In the genomic region with DNA sequence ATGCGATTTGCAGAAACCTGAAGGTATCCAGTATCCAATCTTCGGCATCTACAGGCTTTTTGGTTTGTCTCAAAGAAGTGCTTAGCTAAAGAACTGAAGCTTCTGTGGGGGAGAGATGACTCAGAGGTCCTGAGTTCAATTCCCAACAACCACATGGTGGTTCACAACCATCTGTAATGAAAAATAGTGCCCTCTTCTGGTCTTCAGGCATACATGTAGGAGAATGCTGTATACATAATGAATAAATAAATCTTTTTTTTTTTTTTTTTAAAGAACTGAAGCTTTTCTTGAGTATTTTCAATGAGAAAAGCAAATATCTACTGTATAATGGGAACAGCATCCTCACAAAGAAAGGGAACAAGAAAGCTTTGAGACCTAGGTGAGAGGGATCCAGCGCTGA, we compare ENCODE assay signal across 26 mouse cellular contexts. TPM values are rescaled to one million over a fixed set of nuclear protein-coding genes. Genes with fewer than 3 reads are reported as not detected.
A peak's percentile ranks its signal among the peaks of the same experiment; 100 is the strongest.
DNase-seq lines count a peak whose midpoint lies in the region; ATAC-seq and TF ChIP-seq lines count a peak whose summit lies in the region.
"Had no signal": no experiment of that assay in that cellular context is flagged by ENCODE, and none has a peak within 500 bp of the region (broad histone marks: within the 10 kb centered on the region; RNA-seq: fewer than 3 reads in every experiment).

No protein-coding gene starts in this region.

- H3K4me1 ChIP-seq in intestine, postnatal 0 days (replicated peaks; ENCODE audit: control insufficient read depth, insufficient read depth, low read length) = no peaks in the 10 kb centered on the region
- no peaks in the 10 kb centered on the region for H3K4me1 ChIP-seq in intestine, embryonic 15.5 days (replicated peaks)
- H3K4me1 ChIP-seq in kidney, embryonic 16.5 days (ENCODE audit: insufficient read depth, low read length) = no peaks in the 10 kb centered on the region
- H3K4me1 ChIP-seq: hindbrain, embryonic 12.5 days; midbrain, embryonic 12.5 days had no signal

- no peak overlapping the region for H3K4me3 ChIP-seq in intestine, postnatal 0 days (ENCODE audit: low read depth, low read length)
- no peak overlapping the region for H3K4me3 ChIP-seq in intestine, embryonic 15.5 days (replicated peaks)
- no peak overlapping the region for H3K4me3 ChIP-seq in kidney, embryonic 16.5 days (ENCODE audit: low read length)
- H3K4me3 ChIP-seq: erythroblast, embryonic 14.5 days; hindbrain, embryonic 12.5 days; midbrain, embryonic 12.5 days; neural tube, embryonic 13.5 days had no signal

- no peak overlapping the region for H3K27ac ChIP-seq in intestine, postnatal 0 days (ENCODE audit: low read depth, low read length)
- no peak overlapping the region for H3K27ac ChIP-seq in intestine, embryonic 15.5 days
- no peak overlapping the region for H3K27ac ChIP-seq in kidney, embryonic 16.5 days (ENCODE audit: low read length)
- H3K27ac ChIP-seq: hindbrain, embryonic 12.5 days; hindbrain, postnatal 0 days; liver, embryonic 14.5 days; midbrain, embryonic 12.5 days; neural tube, embryonic 13.5 days had no signal

- no peaks in the 10 kb centered on the region for H3K9me3 ChIP-seq in intestine, postnatal 0 days (ENCODE audit: control insufficient read depth)
- H3K9me3 ChIP-seq in intestine, embryonic 15.5 days = no peaks in the 10 kb centered on the region
- H3K9me3 ChIP-seq in kidney, embryonic 16.5 days (ENCODE audit: low read length) = no peaks in the 10 kb centered on the region
- H3K9me3 ChIP-seq: hindbrain, embryonic 12.5 days; midbrain, embryonic 12.5 days; neural tube, embryonic 13.5 days had no signal

- peaks cover 33% of the 10 kb centered on the region for H3K36me3 ChIP-seq in intestine, postnatal 0 days (ENCODE audit: control insufficient read depth, insufficient read depth)
- H3K36me3 ChIP-seq in intestine, embryonic 15.5 days = peaks cover 19% of the 10 kb centered on the region
- H3K36me3 ChIP-seq in kidney, embryonic 16.5 days (ENCODE audit: insufficient read depth, low read length) = peaks cover 22% of the 10 kb centered on the region

- 97% methylated on average over 3 of the region's 3 CpGs for WGBS in intestine, postnatal 0 days
- WGBS in intestine, embryonic 15.5 days = 96% methylated on average over 3 of the region's 3 CpGs
- WGBS in kidney, embryonic 16.5 days = over 99% methylated on average over 3 of the region's 3 CpGs

- H3K27me3 ChIP-seq in intestine, postnatal 0 days (replicated peaks; ENCODE audit: control insufficient read depth, insufficient read depth, low read length) = no peaks in the 10 kb centered on the region
- no peaks in the 10 kb centered on the region for H3K27me3 ChIP-seq in intestine, embryonic 15.5 days (replicated peaks)
- H3K27me3 ChIP-seq in kidney, embryonic 16.5 days (ENCODE audit: insufficient read depth, low read length) = no peaks in the 10 kb centered on the region
- H3K27me3 ChIP-seq: hindbrain, embryonic 12.5 days; midbrain, embryonic 12.5 days; neural tube, embryonic 13.5 days had no signal

- DNase-seq in 3T3-L1 (ENCODE audit: low read depth, low spot score) (peak; percentile 47), R1 (ENCODE audit: low read depth, low spot score) (peak; percentile 31)
- DNase-seq in CD4-positive helper T cell, adult 2 months (ENCODE audit: low read depth, low spot score) = peak; percentile 17
- no peak for DNase-seq in spleen, postnatal 14 days (ENCODE audit: low spot score in 2 of 2)
- DNase-seq: adrenal gland, postnatal 25 days; cerebellum, adult 11-12 months; cerebellum, adult 9-11 months; forebrain, postnatal 0 days; gastrocnemius, postnatal 14 days; heart, postnatal 36 days; kidney, adult 11 months; kidney, postnatal 25 days; liver; lung, embryonic 14.5 days; right cerebral cortex, postnatal 4 days; thymus, postnatal 36 days had no signal

- TF ChIP-seq CTCF in intestine, postnatal 0 days (IDR thresholded peaks at IDR 0.05; ENCODE audit: low read depth) = peak; percentile 33; the same call in 1 of the 2 replicates

- no peak for ATAC-seq in intestine, postnatal 0 days
- no peak for ATAC-seq in intestine, embryonic 15.5 days
- no peak for ATAC-seq in kidney, embryonic 16.5 days (ENCODE audit: low FRiP score, low TSS enrichment)
- ATAC-seq: forebrain, postnatal 0 days; hindbrain, postnatal 0 days had no signal

- no peak overlapping the region for H3K4me2 ChIP-seq in intestine, postnatal 0 days (replicated peaks; ENCODE audit: low read depth)
- no peak overlapping the region for H3K4me2 ChIP-seq in intestine, embryonic 15.5 days (replicated peaks)
- no peak overlapping the region for H3K4me2 ChIP-seq in kidney, embryonic 16.5 days (replicated peaks; ENCODE audit: low read depth, low read length)
- H3K4me2 ChIP-seq: heart, embryonic 11.5 days; hindbrain, embryonic 12.5 days; lung, embryonic 14.5 days; midbrain, embryonic 12.5 days; neural tube, embryonic 13.5 days had no signal

- no peak overlapping the region for H3K9ac ChIP-seq in intestine, postnatal 0 days (ENCODE audit: low read depth, low read length)
- H3K9ac ChIP-seq in intestine, embryonic 15.5 days = no peak overlapping the region
- H3K9ac ChIP-seq in kidney, embryonic 16.5 days (replicated peaks; ENCODE audit: low read length) = no peak overlapping the region
- H3K9ac ChIP-seq: forebrain, postnatal 0 days; hindbrain, embryonic 12.5 days; liver, embryonic 14.5 days; lung, embryonic 14.5 days; midbrain, embryonic 12.5 days; neural tube, embryonic 13.5 days had no signal

RNA-seq across cellular contexts. Expression of a gene that starts 49.1 kb away (rescaled TPM):
- polyA plus RNA-seq in intestine, postnatal 0 days (2015; fragmentation: Nextera tagmentation; extraction: Ambion mirVana) = 37.4 and 38.0 TPM in 2 replicates
- polyA plus RNA-seq in intestine, embryonic 15.5 days (2015; fragmentation: Nextera tagmentation; extraction: Ambion mirVana) = 49.6 and 52.8 TPM in 2 replicates
- 49.6 and 58.6 TPM in 2 replicates for polyA plus RNA-seq in kidney, embryonic 16.5 days (2015; fragmentation: Nextera tagmentation; extraction: Ambion mirVana)

Comparison
In these comparisons a context has a peak if more than half of its experiments do, and no peak if none do; other contexts are left out.
1. DNase-seq: peak in 3T3-L1 (single experiment), CD4-positive helper T cell, adult 2 months (single experiment) and R1 (single experiment); none in spleen, postnatal 14 days (0 of 2).